Mouse (Mus musculus): Measurements from ENCODE around the gene Pgm5. TPM values are rescaled to one million over a fixed set of nuclear protein-coding genes. Genes with fewer than 3 reads are reported as not detected.

The Pgm5 gene
- polyA plus RNA-seq, 1 experiment from 2014 or later, result 0.08 TPM

GRCm38 (mm10) chr19:24686411-24686810 lies 175.2 kb downstream of the Pgm5 start:
- Histone ChIP-seq H3K4me1 (replicated peaks; ENCODE audit: control insufficient read depth, insufficient read depth, low read length) (no peaks in the 10 kb centered on the region), H3K36me3 (ENCODE audit: control insufficient read depth, insufficient read depth) (no peaks in the 10 kb centered on the region), H3K27ac (ENCODE audit: low read length) (no peak overlapping the region), H3K4me2 (ENCODE audit: low read length) (no peak overlapping the region), H3K9me3 (ENCODE audit: control insufficient read depth, low read length) (no peaks in the 10 kb centered on the region), H3K9ac (replicated peaks; ENCODE audit: low read depth, low read length) (no peak overlapping the region), H3K4me3 (replicated peaks; ENCODE audit: low read length) (no peak overlapping the region), H3K27me3 (replicated peaks; ENCODE audit: control insufficient read depth, insufficient read depth, low read length) (no peaks in the 10 kb centered on the region)
- no peak for ATAC-seq
- 77% methylated on average over 10 of the region's 10 CpGs for WGBS

GRCm38 (mm10) chr19:24683016-24683720 lies 178.5 kb downstream of the Pgm5 start:
- H3K9me3 ChIP-seq (ENCODE audit: control insufficient read depth, low read length), result no peaks in the 10 kb centered on the region
- H3K4me2 ChIP-seq (ENCODE audit: low read length), result no peak overlapping the region
- no peak overlapping the region for H3K9ac ChIP-seq (replicated peaks; ENCODE audit: low read depth, low read length)
- ATAC-seq, result no peak
- no peaks in the 10 kb centered on the region for H3K4me1 ChIP-seq (replicated peaks; ENCODE audit: control insufficient read depth, insufficient read depth, low read length)
- no peak overlapping the region for H3K4me3 ChIP-seq (replicated peaks; ENCODE audit: low read length)
- 81% methylated on average over 12 of the region's 12 CpGs for WGBS
- no peaks in the 10 kb centered on the region for H3K36me3 ChIP-seq (ENCODE audit: control insufficient read depth, insufficient read depth)
- no peaks in the 10 kb centered on the region for H3K27me3 ChIP-seq (replicated peaks; ENCODE audit: control insufficient read depth, insufficient read depth, low read length)
- H3K27ac ChIP-seq (ENCODE audit: low read length), result no peak overlapping the region

- Histone ChIP-seq H3K27ac (ENCODE audit: low read length) (no peak overlapping the region), H3K4me1 (replicated peaks; ENCODE audit: control insufficient read depth, insufficient read depth, low read length) (no peaks in the 10 kb centered on the region), H3K27me3 (replicated peaks; ENCODE audit: control insufficient read depth, insufficient read depth, low read length) (no peaks in the 10 kb centered on the region), H3K36me3 (ENCODE audit: control insufficient read depth, insufficient read depth) (no peaks in the 10 kb centered on the region), H3K4me3 (replicated peaks; ENCODE audit: low read length) (no peak overlapping the region), H3K9ac (replicated peaks; ENCODE audit: low read depth, low read length) (no peak overlapping the region), H3K9me3 (ENCODE audit: control insufficient read depth, low read length) (no peaks in the 10 kb centered on the region), H3K4me2 (ENCODE audit: low read length) (no peak overlapping the region)
- 71% methylated on average over 8 of the region's 8 CpGs for WGBS
- ATAC-seq, result 0 out of 2 replicates have a peak, but pooled peaks have one; percentile 45
Measured at GRCm38 (mm10) chr19:24677242-24677984, 184.2 kb downstream of the Pgm5 start.

GRCm38 (mm10) chr19:24676429-24676828 lies 185.2 kb downstream of the Pgm5 start:
- no peak for ATAC-seq
- H3K27me3 ChIP-seq (replicated peaks; ENCODE audit: control insufficient read depth, insufficient read depth, low read length), result no peaks in the 10 kb centered on the region
- no peaks in the 10 kb centered on the region for H3K9me3 ChIP-seq (ENCODE audit: control insufficient read depth, low read length)
- no peaks in the 10 kb centered on the region for H3K36me3 ChIP-seq (ENCODE audit: control insufficient read depth, insufficient read depth)
- no peaks in the 10 kb centered on the region for H3K4me1 ChIP-seq (replicated peaks; ENCODE audit: control insufficient read depth, insufficient read depth, low read length)
- no peak overlapping the region for H3K9ac ChIP-seq (replicated peaks; ENCODE audit: low read depth, low read length)
- H3K4me2 ChIP-seq (ENCODE audit: low read length), result no peak overlapping the region
- WGBS, result 90% methylated on average over 7 of the region's 7 CpGs
- H3K27ac ChIP-seq (ENCODE audit: low read length), result no peak overlapping the region
- H3K4me3 ChIP-seq (replicated peaks; ENCODE audit: low read length), result no peak overlapping the region

GRCm38 (mm10) chr19:24673762-24674161 lies 187.9 kb downstream of the Pgm5 start, which contains the start of gene Tmem252:
Gene Tmem252, plus strand, starts transcription at chr19:24674008.
- 81% methylated on average over 3 of the region's 4 CpGs for WGBS
- Histone ChIP-seq H3K4me1 (replicated peaks; ENCODE audit: control insufficient read depth, insufficient read depth, low read length) (no peaks in the 10 kb centered on the region), H3K27ac (ENCODE audit: low read length) (no peak within 1 kb of the TSS), H3K9me3 (ENCODE audit: control insufficient read depth, low read length) (no peaks in the 10 kb centered on the region), H3K9ac (replicated peaks; ENCODE audit: low read depth, low read length) (no peak within 1 kb of the TSS), H3K4me2 (ENCODE audit: low read length) (no peak within 1 kb of the TSS), H3K36me3 (ENCODE audit: control insufficient read depth, insufficient read depth) (no peaks in the 10 kb centered on the region), H3K4me3 (replicated peaks; ENCODE audit: low read length) (no peak within 1 kb of the TSS), H3K27me3 (replicated peaks; ENCODE audit: control insufficient read depth, insufficient read depth, low read length) (no peaks in the 10 kb centered on the region)
- ATAC-seq, result no peak

GRCm38 (mm10) chr19:24673331-24673730 lies 188.3 kb downstream of the Pgm5 start:
- H3K27ac ChIP-seq (ENCODE audit: low read length), result no peak overlapping the region
- H3K36me3 ChIP-seq (ENCODE audit: control insufficient read depth, insufficient read depth), result no peaks in the 10 kb centered on the region
- H3K9me3 ChIP-seq (ENCODE audit: control insufficient read depth, low read length), result no peaks in the 10 kb centered on the region
- 88% methylated on average over 10 of the region's 10 CpGs for WGBS
- no peak overlapping the region for H3K4me3 ChIP-seq (replicated peaks; ENCODE audit: low read length)
- H3K27me3 ChIP-seq (replicated peaks; ENCODE audit: control insufficient read depth, insufficient read depth, low read length), result no peaks in the 10 kb centered on the region
- H3K9ac ChIP-seq (replicated peaks; ENCODE audit: low read depth, low read length), result no peak overlapping the region
- no peak overlapping the region for H3K4me2 ChIP-seq (ENCODE audit: low read length)
- H3K4me1 ChIP-seq (replicated peaks; ENCODE audit: control insufficient read depth, insufficient read depth, low read length), result no peaks in the 10 kb centered on the region
- no peak for ATAC-seq

GRCm38 (mm10) chr19:24672366-24672960 lies 189.2 kb downstream of the Pgm5 start:
- H3K9me3 ChIP-seq (ENCODE audit: control insufficient read depth, low read length), result no peaks in the 10 kb centered on the region
- no peaks in the 10 kb centered on the region for H3K36me3 ChIP-seq (ENCODE audit: control insufficient read depth, insufficient read depth)
- ATAC-seq, result no peak
- WGBS, result 79% methylated on average over 10 of the region's 10 CpGs
- no peak overlapping the region for H3K4me3 ChIP-seq (replicated peaks; ENCODE audit: low read length)
- no peak overlapping the region for H3K27ac ChIP-seq (ENCODE audit: low read length)
- no peak overlapping the region for H3K4me2 ChIP-seq (ENCODE audit: low read length)
- no peak overlapping the region for H3K9ac ChIP-seq (replicated peaks; ENCODE audit: low read depth, low read length)
- H3K4me1 ChIP-seq (replicated peaks; ENCODE audit: control insufficient read depth, insufficient read depth, low read length), result no peaks in the 10 kb centered on the region
- H3K27me3 ChIP-seq (replicated peaks; ENCODE audit: control insufficient read depth, insufficient read depth, low read length), result no peaks in the 10 kb centered on the region

GRCm38 (mm10) chr19:24671571-24671970 lies 190.1 kb downstream of the Pgm5 start:
- 78% methylated on average over 3 of the region's 3 CpGs for WGBS
- no peak overlapping the region for H3K27ac ChIP-seq (ENCODE audit: low read length)
- no peak overlapping the region for H3K4me3 ChIP-seq (replicated peaks; ENCODE audit: low read length)
- H3K4me2 ChIP-seq (ENCODE audit: low read length), result no peak overlapping the region
- no peak for ATAC-seq
- no peaks in the 10 kb centered on the region for H3K4me1 ChIP-seq (replicated peaks; ENCODE audit: control insufficient read depth, insufficient read depth, low read length)
- H3K9me3 ChIP-seq (ENCODE audit: control insufficient read depth, low read length), result no peaks in the 10 kb centered on the region
- H3K27me3 ChIP-seq (replicated peaks; ENCODE audit: control insufficient read depth, insufficient read depth, low read length), result no peaks in the 10 kb centered on the region
- H3K36me3 ChIP-seq (ENCODE audit: control insufficient read depth, insufficient read depth), result no peaks in the 10 kb centered on the region
- no peak overlapping the region for H3K9ac ChIP-seq (replicated peaks; ENCODE audit: low read depth, low read length)

GRCm38 (mm10) chr19:24667527-24667926 lies 194.1 kb downstream of the Pgm5 start:
- WGBS, result 63% methylated on average over 3 of the region's 3 CpGs
- Histone ChIP-seq H3K9me3 (ENCODE audit: control insufficient read depth, low read length) (no peaks in the 10 kb centered on the region), H3K4me3 (replicated peaks; ENCODE audit: low read length) (no peak overlapping the region), H3K4me1 (replicated peaks; ENCODE audit: control insufficient read depth, insufficient read depth, low read length) (no peaks in the 10 kb centered on the region), H3K9ac (replicated peaks; ENCODE audit: low read depth, low read length) (no peak overlapping the region), H3K27me3 (replicated peaks; ENCODE audit: control insufficient read depth, insufficient read depth, low read length) (no peaks in the 10 kb centered on the region), H3K4me2 (ENCODE audit: low read length) (no peak overlapping the region), H3K27ac (ENCODE audit: low read length) (no peak overlapping the region), H3K36me3 (ENCODE audit: control insufficient read depth, insufficient read depth) (no peaks in the 10 kb centered on the region)
- ATAC-seq, result no peak
